Mouse (Mus musculus) neural tube, embryonic 13.5 days (tissue): ENCODE measurements around the gene Rap1gap2. TPM values are rescaled to one million over a fixed set of nuclear protein-coding genes. Genes with fewer than 3 reads are reported as not detected.

ENCODE experiments used
- ATAC-seq: fragments of 200-750 bp; cut with Nextera tagmentation; 2 replicates; pipeline ENCODE4 v1.8.0; 2017; ENCODE audit warnings: low read depth, mild to moderate bottlenecking, moderate TSS enrichment, moderate library complexity
- H3K27ac ChIP-seq: fragments of 300-500 bp; sonication (generic); replicated peaks from 2 replicates; pipeline ENCODE4 v1.5.1; 2015; ENCODE audit warnings: moderate library complexity, mild to moderate bottlenecking, inconsistent platforms
- H3K27me3 ChIP-seq: fragments of 300-500 bp; sonication (generic); 2 replicates; pipeline ENCODE4 v1.6.1; 2015; ENCODE audit warnings: mild to moderate bottlenecking, inconsistent platforms
- H3K36me3 ChIP-seq: fragments of 300-500 bp; sonication (generic); 2 replicates; pipeline ENCODE4 v1.6.1; 2015; ENCODE audit warnings: mild to moderate bottlenecking, inconsistent platforms
- H3K4me1 ChIP-seq: fragments of 300-500 bp; sonication (generic); replicated peaks from 2 replicates; pipeline ENCODE4 v1.6.1; 2015; ENCODE audit warnings: inconsistent platforms
- H3K4me2 ChIP-seq: fragments of 300-500 bp; sonication (generic); 2 replicates; pipeline ENCODE4 v1.6.1; 2015; ENCODE audit warnings: inconsistent platforms, mild to moderate bottlenecking, moderate library complexity
- H3K4me3 ChIP-seq: fragments of 300-500 bp; sonication (generic); 2 replicates; pipeline ENCODE4 v1.5.1; 2015; ENCODE audit warnings: mild to moderate bottlenecking, inconsistent platforms
- H3K9ac ChIP-seq: fragments of 300-500 bp; sonication (generic); 2 replicates; pipeline ENCODE4 v1.6.1; 2015; ENCODE audit warnings: moderate library complexity, mild to moderate bottlenecking, inconsistent platforms
- H3K9me3 ChIP-seq: fragments of 300-500 bp; sonication (generic); 2 replicates; pipeline ENCODE4 v1.6.1; 2016; ENCODE audit warnings: inconsistent platforms
- WGBS: fragments of 180-500 bp; shearing (Covaris S2); methylation state at CpG from one replicate; pipeline ENCODE4 v1.1.7; 2015; 5-methylcytosine and 5-hydroxymethylcytosine counted together
- polyA plus RNA-seq: library from polyadenylated mRNA; unstranded; fragments of >200 nt; fragmentation: Nextera tagmentation; extraction: Ambion mirVana; gene quantifications from 2 replicates; pipeline ENCODE4 v1.2.1, GENCODE M21; 2015

Gene Rap1gap2
- polyA plus RNA-seq, 1 experiment from 2014 or later = 10.9 TPM

DNA sequence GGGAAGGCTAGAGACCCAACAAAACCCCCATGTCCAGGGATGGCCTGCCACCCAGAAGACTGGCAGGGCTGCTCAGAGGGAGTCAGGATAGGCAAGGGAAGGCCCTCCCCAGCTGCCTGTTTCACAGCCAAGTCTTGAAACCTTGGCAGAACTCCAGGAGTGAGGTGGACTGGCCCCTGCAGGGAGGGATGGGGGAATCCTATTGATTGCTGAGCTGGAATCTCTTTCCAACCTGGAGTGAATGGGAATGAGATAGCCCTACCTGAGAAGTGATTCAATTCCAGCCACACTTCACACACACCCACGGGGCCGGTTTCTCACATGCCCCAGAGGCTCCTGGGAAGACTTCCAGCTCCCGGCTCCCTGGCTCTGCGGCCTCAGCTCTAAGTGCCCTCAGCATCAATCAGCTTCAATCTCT, 200.9 kb downstream of the Rap1gap2 start:
- no peak overlapping the region for H3K4me3 ChIP-seq
- peak; percentile 55 for ATAC-seq
- no peaks in the 10 kb centered on the region for H3K9me3 ChIP-seq
- no peaks in the 10 kb centered on the region for H3K27me3 ChIP-seq
- 58% methylated on average over 4 of the region's 4 CpGs for WGBS
- peak overlapping the region; percentile 81 for H3K27ac ChIP-seq
- H3K4me2 ChIP-seq = no peak overlapping the region
- no peak overlapping the region for H3K9ac ChIP-seq
- peaks cover 24% of the 10 kb centered on the region; the same call in 1 of the 2 replicates for H3K36me3 ChIP-seq
- H3K4me1 ChIP-seq = peaks cover 26% of the 10 kb centered on the region

DNA sequence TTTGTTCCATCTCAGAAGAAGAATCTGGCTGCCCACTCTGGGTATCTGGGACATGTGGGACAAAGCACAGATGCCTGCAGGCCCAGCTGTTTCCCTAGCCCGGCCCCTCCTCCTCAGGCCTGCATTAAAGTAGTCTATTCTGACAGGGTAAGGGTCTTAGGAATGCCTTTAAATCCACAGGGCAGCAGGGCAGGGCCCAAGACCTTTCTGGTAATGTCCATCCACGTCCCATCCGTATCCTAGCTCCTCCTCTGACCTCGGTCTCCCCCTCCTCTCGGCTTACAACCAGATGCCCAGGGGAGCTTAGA, 201.3 kb downstream of the Rap1gap2 start:
- Histone ChIP-seq H3K4me2 (no peak overlapping the region), H3K9ac (no peak overlapping the region), H3K27ac (peak overlapping the region; percentile 81), H3K27me3 (no peaks in the 10 kb centered on the region), H3K9me3 (no peaks in the 10 kb centered on the region), H3K36me3 (peaks cover 20% of the 10 kb centered on the region; the same call in 1 of the 2 replicates), H3K4me1 (peaks cover 26% of the 10 kb centered on the region), H3K4me3 (no peak overlapping the region)
- 68% methylated on average over 5 of the region's 5 CpGs for WGBS
- ATAC-seq = peak; percentile 44

DNA sequence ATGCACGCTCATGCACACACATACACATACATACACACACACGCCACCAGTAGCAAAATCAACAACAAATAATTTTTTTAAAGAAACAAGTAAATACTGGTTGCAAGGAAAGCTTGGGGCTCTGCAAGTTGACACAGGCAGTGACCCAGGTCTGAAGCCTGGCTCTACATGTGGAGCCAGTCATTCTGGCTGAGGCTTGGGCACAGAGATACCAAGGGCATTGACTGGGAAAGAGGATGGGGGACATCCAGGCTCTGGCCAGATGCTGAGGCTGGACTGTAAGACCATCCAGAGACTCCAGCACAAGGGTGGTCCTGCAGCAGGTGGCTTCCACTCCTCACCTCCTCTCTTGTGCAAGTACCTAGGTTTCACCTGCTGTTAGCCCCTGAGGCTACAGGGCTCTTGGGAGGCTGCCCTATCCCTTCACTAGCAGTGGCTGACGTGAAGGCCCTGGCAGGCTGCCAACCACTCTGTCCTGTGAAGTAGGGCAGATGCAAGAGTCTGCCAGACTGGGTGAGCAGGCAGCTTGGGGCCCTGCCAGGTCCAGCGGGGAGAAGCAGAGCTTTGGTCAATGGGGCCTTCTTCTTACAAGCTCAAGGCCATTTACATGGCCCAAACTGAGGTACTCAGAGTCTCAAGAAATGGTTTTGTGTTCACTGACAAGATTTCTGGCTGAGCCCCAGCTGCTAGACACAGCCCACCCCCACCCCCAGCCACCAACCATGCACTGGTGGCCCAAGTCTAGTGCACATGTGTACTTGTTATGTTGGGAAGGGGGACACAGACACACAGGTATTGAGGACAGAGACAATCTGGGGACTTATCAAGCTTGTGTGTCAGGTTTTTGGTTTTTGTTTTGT, 201.9 kb downstream of the Rap1gap2 start:
- peak; percentile 86 for ATAC-seq
- peaks cover 17% of the 10 kb centered on the region; the same call in 1 of the 2 replicates for H3K36me3 ChIP-seq
- peaks cover 26% of the 10 kb centered on the region for H3K4me1 ChIP-seq
- no peaks in the 10 kb centered on the region for H3K27me3 ChIP-seq
- no peak overlapping the region for H3K9ac ChIP-seq
- no peaks in the 10 kb centered on the region for H3K9me3 ChIP-seq
- 61% methylated on average over 4 of the region's 4 CpGs for WGBS
- H3K4me2 ChIP-seq = no peak overlapping the region
- H3K27ac ChIP-seq = peak overlapping the region; percentile 81
- no peak overlapping the region for H3K4me3 ChIP-seq

DNA sequence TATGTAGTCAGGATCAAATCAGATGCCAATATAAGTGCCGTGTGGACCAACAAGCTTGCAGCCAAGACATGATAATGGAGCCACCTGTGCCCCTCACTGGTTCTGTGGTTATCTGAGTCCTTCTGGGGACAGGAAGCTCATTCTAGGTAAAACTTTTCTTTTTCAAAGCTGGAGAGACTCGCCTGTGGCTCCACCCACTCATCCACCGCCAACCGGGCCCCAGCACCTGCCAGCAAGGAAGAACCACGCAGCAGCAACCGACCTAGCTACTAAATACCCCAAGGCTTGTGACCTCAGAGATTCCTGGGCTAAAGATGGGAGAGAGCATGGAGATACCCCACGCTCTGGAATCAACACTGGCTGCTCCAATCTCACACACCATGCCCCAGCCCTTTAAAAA, 205.5 kb downstream of the Rap1gap2 start:
- Histone ChIP-seq H3K9me3 (no peaks in the 10 kb centered on the region), H3K27ac (no peak overlapping the region), H3K4me1 (peaks cover 18% of the 10 kb centered on the region), H3K27me3 (no peaks in the 10 kb centered on the region), H3K4me2 (no peak overlapping the region), H3K36me3 (peaks cover 17% of the 10 kb centered on the region; the same call in 1 of the 2 replicates), H3K9ac (no peak overlapping the region), H3K4me3 (no peak overlapping the region)
- 77% methylated on average over 7 of the region's 7 CpGs for WGBS
- no peak for ATAC-seq

DNA sequence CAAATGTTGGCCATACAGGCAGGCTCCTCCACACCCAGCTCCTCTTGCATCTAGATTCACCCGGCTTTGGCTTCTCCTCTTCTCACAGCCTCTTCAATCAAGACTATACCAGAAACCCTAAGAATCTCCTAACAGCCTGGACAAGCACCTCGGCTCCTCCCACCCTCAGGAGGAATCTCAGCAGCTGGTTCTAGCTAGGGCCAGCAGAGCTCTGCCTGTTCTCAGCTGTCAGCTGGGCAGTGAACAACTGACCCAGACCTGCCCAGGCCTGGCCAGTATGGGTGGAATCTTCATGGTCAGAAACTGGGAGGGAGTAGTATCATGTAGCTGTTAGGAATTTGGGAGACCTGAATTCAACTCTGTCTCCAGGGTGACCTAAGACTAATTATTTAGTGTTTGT, 206.5 kb downstream of the Rap1gap2 start:
- Histone ChIP-seq H3K27me3 (no peaks in the 10 kb centered on the region), H3K36me3 (peaks cover 17% of the 10 kb centered on the region; the same call in 1 of the 2 replicates), H3K4me3 (no peak overlapping the region), H3K9me3 (no peaks in the 10 kb centered on the region), H3K27ac (no peak overlapping the region), H3K9ac (no peak overlapping the region), H3K4me1 (peaks cover 12% of the 10 kb centered on the region), H3K4me2 (no peak overlapping the region)
- no peak for ATAC-seq
- 80% methylated on average over 2 of the region's 2 CpGs for WGBS

DNA sequence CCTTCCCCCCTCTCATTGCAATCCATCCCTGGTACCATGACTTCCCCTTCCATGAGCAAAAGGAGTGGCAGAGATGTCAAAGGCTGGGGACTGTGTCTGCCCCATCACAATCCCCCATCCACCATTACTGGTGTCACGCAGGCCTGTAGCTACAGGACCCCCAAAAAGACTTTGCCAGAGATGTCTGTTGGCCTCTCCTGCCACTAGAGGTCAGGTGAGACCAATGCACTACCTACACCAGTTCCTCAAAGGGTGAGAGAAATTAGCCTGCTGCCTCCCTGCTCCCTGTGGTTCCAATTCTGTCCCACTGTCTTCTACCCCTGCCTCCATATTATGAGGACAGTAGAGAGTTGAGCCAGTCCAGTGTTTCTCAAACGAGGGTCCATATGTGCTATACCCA, 208.6 kb downstream of the Rap1gap2 start:
- Histone ChIP-seq H3K27ac (no peak overlapping the region), H3K9ac (no peak overlapping the region), H3K4me3 (no peak overlapping the region), H3K27me3 (no peaks in the 10 kb centered on the region), H3K4me2 (no peak overlapping the region), H3K36me3 (peaks cover 19% of the 10 kb centered on the region; the same call in 1 of the 2 replicates), H3K4me1 (0 out of 2 replicates have a peak, but pooled peaks cover 5% of the 10 kb centered on the region), H3K9me3 (no peaks in the 10 kb centered on the region)
- ATAC-seq = peak; percentile 32; the same call in 1 of the 2 replicates
- 54% methylated on average over 2 of the region's 2 CpGs for WGBS

DNA sequence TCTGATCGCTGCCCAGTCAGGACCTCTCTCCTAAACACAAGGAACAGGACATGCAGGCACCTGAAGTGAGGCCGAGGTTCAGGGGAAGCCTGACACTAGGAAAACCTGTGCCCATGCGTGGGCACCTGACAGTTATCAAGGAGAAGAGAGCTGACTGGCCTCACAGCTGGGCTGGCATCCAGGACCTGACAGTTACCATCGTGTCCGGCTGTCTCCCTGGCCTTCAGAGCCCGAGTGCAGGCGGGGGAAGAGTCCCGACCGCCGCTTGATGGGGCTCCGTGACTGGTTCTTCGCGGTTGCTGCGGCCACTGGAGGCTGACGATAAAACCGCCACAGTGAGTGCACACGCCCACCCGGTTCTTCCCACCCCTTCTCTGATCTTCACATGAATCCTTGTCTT, 215.1 kb downstream of the Rap1gap2 start:
- Histone ChIP-seq H3K9ac (no peak overlapping the region), H3K27ac (no peak overlapping the region), H3K4me3 (no peak overlapping the region), H3K4me2 (no peak overlapping the region), H3K9me3 (no peaks in the 10 kb centered on the region), H3K36me3 (peaks cover 22% of the 10 kb centered on the region; the same call in 1 of the 2 replicates), H3K27me3 (no peaks in the 10 kb centered on the region), H3K4me1 (peaks cover 18% of the 10 kb centered on the region)
- no peak for ATAC-seq
- WGBS = 86% methylated on average over 18 of the region's 18 CpGs

DNA sequence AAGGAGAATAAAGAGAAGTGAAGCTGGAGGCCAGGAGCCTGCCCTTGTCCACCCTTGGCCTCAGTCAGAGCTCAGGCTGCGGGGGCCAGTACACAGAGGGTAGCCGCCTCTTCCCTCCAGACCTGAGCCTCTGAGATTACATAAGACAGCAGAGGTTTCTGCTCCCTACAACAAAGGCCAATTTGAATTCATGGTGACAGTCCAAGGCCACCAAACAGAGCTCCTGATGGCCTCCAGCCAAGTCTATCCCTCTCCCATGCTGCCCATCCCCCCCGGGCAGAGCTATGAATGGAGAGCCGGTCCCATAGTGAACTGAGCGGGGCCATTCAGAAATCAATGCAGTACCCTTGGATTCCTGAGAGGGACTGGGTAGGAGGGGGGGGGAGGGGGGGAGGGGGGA, 217.2 kb downstream of the Rap1gap2 start:
- Histone ChIP-seq H3K9me3 (no peaks in the 10 kb centered on the region), H3K4me3 (no peak overlapping the region), H3K4me2 (no peak overlapping the region), H3K27ac (peak overlapping the region; percentile 33; the same call in 1 of the 2 replicates), H3K27me3 (no peaks in the 10 kb centered on the region), H3K36me3 (peaks cover 23% of the 10 kb centered on the region; the same call in 1 of the 2 replicates), H3K4me1 (peaks cover 14% of the 10 kb centered on the region), H3K9ac (no peak overlapping the region)
- 48% methylated on average over 5 of the region's 5 CpGs for WGBS
- ATAC-seq = peak; percentile 72

DNA sequence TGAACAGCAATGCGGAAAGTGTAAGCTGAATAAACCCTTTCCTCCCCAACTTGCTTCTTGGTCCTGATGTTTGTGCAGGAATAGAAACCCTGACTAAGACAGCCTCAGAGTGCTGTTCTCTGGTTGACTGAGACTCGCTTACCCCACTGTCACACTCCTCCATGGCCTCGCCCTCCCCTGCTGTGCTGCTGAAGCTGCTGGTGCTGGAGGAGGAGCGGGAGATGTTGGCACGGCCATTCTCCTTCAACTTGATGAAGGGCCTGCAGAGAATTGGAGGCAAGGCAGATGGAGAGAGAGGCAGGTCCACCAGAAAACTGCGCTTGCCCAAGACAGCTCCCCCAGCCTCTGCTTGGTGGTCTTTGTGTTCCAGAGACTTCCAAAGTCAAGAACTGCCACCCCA, 217.8 kb downstream of the Rap1gap2 start:
- Histone ChIP-seq H3K36me3 (peaks cover 29% of the 10 kb centered on the region; the same call in 1 of the 2 replicates), H3K27ac (no peak overlapping the region), H3K9me3 (no peaks in the 10 kb centered on the region), H3K4me3 (no peak overlapping the region), H3K27me3 (no peaks in the 10 kb centered on the region), H3K4me1 (peaks cover 14% of the 10 kb centered on the region), H3K9ac (no peak overlapping the region), H3K4me2 (no peak overlapping the region)
- WGBS = 72% methylated on average over 6 of the region's 6 CpGs
- no peak for ATAC-seq

DNA sequence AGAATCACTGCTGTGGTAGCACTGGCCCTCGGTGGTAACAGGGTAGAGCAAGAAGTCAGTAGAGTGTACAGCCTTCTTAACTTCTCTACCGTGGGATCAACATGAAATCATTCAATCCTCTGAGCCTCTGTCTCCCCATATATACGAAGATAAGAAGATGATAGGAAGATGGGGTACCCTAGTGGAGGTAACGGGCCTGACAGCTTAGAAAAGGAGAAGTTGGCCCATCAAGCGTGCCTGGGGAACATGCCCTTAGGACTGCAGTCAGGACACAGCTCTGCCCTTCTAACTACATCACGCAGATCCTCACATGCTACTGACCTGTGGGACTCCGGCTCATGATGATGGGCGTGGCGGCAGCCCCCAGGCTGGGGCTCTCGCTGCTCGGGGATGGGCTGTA, 218.8 kb downstream of the Rap1gap2 start:
- Histone ChIP-seq H3K4me2 (no peak overlapping the region), H3K27me3 (no peaks in the 10 kb centered on the region), H3K36me3 (peaks cover 32% of the 10 kb centered on the region), H3K4me1 (peaks cover 14% of the 10 kb centered on the region), H3K9ac (no peak overlapping the region), H3K4me3 (no peak overlapping the region), H3K27ac (no peak overlapping the region), H3K9me3 (no peaks in the 10 kb centered on the region)
- WGBS = 92% methylated on average over 11 of the region's 11 CpGs
- no peak for ATAC-seq

DNA sequence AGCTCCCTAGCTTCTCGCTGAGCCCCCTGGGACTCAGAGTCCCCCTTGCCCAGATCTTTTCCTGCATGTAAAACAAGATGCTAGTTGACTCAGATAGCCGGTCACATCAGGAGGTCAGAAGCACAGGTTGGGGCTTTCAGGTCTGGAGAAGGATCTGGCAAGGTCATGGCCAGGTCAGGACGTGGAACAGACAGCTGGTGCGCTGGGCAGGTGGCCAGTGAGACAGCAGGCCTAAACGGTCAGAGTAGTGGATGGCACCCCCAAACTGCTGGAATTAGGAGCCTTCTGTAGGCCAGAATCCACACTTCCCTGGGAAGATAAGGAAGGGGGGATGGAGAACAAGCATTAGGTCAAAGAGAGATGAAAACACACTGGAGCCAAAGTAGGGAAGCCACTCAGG, 223.5 kb downstream of the Rap1gap2 start:
- Histone ChIP-seq H3K4me3 (no peak overlapping the region), H3K4me2 (no peak overlapping the region), H3K27me3 (no peaks in the 10 kb centered on the region), H3K9ac (no peak overlapping the region), H3K9me3 (no peaks in the 10 kb centered on the region), H3K4me1 (no peaks in the 10 kb centered on the region), H3K27ac (no peak overlapping the region), H3K36me3 (peaks cover 30% of the 10 kb centered on the region)
- no peak for ATAC-seq
- 82% methylated on average over 5 of the region's 5 CpGs for WGBS

DNA sequence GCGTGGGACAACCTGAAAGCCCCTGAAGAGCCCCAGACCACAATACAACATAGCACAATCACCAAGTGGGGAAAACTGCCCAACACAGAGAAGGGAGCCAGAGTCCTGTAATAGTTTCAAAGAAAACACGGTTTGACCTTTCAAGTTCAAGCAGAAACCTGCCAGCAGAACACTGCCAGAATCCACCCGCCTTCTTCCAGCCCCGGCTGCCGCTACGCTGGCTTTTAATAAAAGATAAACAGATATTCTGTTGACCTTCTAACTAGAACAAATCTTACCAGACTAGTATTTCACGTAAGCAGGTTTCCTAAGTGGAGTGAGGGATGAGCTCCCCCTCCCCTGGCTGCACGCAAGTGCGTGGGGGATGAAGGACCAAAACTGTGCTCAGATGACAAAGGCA, 225.0 kb downstream of the Rap1gap2 start:
- Histone ChIP-seq H3K4me3 (no peak overlapping the region), H3K9me3 (no peaks in the 10 kb centered on the region), H3K27me3 (no peaks in the 10 kb centered on the region), H3K4me1 (no peaks in the 10 kb centered on the region), H3K4me2 (no peak overlapping the region), H3K27ac (no peak overlapping the region), H3K9ac (no peak overlapping the region), H3K36me3 (peaks cover 24% of the 10 kb centered on the region)
- WGBS = 87% methylated on average over 9 of the region's 9 CpGs
- ATAC-seq = no peak
